Mouse (Mus musculus): ENCODE measurements at regions not wholly inside any gene's neighbourhood (a gene's known extent, or its start where the extent isn't known, plus 50 kb on each side); places are given as distances from the start of the nearest gene placed in this dataset.

- no peak for TF ChIP-seq POLR2A (IDR thresholded peaks at IDR 0.05; ENCODE audit: borderline replicate concordance, control insufficient read depth, low read depth, low read length)
- no peak for TF ChIP-seq CTCF (IDR thresholded peaks at IDR 0.05; ENCODE audit: control insufficient read depth, insufficient read depth, low read length)
Observed at GRCm38 (mm10) chr12:15722161-15722560, 94.6 kb downstream of the Trib2 start.
